Mouse (Mus musculus) right cerebral cortex, postnatal 4 days (tissue): Measurements from ENCODE around the gene Rai14.

Experiments
- DNase-seq: peaks from one replicate; pipeline ENCODE4 v3.0.0-alpha.2; 2022

Rai14 gene

DNA sequence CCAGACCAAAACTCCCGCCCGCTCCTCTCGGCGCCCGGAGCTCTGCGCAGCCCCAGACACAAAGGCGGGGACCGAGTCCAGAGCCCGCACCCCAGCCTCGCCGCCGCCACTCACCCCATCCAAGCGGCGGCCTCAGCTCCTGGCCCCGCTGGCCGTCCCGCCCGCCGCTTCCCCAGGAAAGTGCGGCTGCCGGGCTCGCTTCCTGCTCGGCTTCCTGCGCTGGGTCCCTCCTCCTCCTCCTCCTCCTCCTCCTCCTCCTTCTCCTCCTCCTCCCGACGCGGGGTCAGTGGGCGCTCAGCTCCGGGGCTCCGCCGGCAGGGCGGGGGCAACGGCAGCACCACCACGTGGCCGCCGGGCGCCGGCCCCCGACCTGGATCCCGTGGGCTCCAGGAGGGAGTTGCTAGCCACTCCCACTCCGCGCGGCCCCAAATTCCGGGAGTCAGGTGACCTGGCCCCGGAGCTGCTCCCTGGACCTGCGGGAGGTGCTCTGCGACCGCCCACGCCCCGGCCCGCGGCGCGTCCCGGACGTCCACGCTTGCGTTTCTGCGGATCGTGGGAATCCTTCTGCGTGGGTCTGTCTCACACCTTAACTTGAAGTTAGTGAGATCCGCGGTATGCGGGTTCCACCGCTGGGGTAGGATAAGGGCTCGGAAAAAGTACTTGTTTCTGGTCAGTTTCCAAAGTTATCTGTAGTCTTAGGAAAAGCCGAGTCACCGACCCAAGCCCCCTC lies at the start of gene Rai14:
Gene Rai14 (minus strand): TSS at position 216 of the 730 bp plus-strand sequence.
- peak; percentile 47 for DNase-seq

DNA sequence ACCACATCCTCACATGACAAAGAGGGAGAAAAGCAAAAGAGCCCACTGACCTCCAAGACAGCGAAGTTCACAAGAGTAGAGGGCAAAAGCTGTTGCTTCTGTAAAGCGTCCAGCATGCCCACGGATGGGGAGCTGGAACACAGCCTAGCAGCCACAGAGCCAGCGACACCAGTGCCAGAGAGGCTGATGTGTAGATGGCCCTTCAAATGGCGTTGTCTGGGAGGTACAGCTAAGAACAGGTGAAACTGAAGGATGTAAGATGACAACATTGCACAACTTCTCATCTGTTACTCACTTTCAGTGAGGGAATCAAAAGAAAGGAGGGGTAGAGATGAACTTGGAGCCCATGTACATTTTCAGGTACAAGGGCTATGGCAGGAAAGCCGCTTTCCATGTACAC lies 47.0 kb upstream of the Rai14 start:
- DNase-seq: no peak

DNA sequence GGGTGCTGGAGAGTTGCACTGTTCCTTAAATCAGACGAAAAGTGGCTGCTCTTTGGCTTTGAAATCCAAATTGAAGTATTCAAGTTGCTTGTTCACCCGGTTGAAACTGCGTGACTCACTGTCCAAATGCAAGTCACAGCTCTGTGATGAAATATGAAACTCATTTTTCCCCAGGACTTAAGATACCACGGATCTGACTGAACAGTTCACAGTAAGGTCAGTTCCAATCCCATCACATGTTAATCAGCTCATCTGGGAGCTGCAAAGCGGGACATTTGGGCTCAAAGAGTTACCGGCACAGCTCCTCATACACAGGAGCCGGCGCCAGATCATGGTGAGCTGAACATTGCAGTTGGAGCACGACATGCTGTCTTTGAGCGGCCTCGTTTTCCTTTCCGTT lies 45.6 kb upstream of the Rai14 start:
- DNase-seq: no peak

DNA sequence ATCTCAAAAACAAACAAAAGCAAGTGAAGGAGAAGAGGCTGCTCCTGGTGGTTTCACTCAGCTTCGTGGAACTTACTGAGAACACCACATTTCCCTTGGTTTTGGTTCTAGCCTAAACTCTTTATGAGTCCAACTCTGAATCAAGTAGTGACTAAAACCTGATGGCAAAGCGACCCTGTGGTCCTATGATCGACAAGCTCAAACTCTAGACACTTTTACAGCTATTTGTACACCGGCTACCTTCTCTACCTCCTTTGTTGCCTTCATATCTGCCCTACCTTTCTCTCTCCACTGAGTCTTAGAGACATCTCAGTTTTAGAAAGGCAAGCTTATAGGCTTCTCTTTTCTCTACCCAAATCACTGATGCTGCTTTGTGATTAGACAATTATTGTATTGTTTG lies 45.0 kb upstream of the Rai14 start:
- DNase-seq: no peak

DNA sequence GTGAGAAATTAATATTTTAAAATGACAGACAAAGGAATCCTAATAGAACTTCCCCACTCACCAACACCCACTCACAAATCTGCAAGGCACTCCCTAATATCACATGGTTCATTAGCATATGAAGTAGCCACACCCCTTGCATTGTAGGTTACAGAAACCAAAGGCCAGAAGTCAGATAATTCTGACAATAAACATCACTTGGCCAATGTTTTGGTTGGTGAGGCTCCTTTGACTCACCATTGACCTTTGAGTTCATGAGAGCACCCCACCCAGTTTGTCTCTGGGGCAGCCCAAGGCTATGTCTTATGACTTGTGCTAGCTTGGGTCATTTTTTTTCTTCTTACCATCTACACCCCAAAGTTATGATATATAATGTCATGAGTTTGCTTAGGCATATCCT lies 44.4 kb upstream of the Rai14 start:
- no peak for DNase-seq

DNA sequence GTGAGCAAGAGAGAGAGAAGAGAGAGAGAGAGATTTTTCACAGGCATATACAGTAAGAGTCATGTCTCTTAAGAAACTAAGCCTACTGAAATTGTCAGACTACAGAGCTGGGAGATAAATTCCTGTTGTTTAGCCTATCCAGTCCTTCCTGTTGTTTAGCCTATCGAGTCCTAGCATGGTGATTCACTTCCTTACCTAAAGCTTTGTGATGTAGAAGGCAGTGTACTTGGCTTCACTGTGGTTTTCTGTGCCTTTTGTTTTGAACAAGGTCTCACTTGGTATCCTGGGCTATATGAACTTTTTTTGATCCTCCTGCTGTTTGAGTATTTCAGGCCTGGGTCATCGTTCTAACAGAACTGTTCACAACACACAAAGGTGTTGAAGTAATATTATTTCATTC lies 36.7 kb upstream of the Rai14 start:
- no peak for DNase-seq

DNA sequence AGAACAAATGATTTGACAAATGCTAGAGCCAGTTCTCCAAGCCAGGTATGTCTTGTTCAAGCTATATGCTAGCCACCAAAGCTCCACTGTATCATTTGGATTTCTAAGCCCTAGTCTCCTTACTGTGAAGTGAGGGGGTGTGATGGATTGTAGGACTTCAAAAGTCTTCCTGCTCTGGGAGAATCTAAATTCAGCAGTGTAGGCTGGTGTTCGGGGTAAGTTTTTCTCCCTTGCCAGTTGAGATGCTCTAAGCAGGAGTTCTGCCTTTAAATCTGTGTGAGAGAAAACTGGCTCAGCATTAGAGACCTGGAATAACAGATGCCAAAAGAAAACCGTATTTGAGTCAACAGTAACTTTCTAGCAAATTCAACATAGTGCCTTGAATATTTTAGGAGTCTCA lies 35.9 kb upstream of the Rai14 start:
- DNase-seq: no peak

DNA sequence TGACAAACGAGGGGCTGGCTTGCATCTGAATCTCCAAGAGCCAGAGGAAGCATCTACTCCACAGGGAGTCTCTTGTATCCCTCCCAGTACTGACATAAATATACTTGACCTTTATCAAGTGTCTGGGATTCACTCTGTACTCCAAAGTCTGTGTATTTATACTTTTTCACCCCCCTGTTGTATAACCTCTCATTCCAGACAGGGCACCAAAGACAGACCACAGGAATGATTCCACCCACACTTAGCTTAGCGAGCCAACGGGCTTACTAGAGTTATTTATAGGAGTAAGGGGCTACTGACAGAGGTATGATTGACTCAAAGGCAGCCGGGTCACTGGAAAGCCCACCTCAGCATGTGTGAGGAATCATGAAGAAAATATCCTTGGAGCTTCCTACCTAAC lies 35.3 kb upstream of the Rai14 start:
- no peak for DNase-seq

DNA sequence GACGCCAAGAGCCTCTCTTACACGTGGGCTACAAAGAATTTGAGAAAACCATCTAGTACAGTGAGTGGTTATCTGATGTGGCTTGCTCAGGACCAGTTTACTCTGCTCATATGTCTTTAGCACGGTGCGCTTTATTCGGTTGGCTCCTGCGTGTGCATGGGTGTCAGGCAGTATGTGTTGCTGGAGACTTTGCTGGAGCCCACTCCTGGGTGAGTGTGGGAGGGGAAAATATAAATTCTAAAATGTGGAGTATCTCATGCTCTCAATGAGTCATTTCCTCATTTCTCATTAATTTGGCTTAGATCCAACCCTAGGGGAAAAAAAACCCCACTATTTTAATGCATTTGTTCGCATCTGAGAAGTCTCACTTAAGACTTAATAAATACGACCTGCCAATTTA lies 33.2 kb upstream of the Rai14 start:
- no peak for DNase-seq

DNA sequence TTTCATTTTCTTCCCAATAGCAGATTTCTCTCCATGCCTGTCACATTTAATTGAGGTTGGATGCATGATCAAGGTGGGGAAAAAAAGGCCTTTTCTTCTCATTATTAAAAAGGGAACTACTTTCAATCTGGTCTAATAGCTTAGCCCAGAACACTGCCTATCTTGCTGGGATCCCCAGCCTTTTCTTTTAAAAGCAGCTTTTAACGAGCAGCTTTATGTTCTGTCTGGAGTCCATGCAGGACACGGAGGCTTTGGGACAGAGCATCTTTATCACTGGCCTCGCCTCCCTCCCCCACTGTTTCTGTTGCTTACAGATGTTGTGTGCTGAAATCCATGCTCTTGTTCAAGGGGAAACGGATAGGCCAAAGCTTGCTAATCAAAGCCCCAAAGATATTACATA lies 32.8 kb upstream of the Rai14 start:
- no peak for DNase-seq

DNA sequence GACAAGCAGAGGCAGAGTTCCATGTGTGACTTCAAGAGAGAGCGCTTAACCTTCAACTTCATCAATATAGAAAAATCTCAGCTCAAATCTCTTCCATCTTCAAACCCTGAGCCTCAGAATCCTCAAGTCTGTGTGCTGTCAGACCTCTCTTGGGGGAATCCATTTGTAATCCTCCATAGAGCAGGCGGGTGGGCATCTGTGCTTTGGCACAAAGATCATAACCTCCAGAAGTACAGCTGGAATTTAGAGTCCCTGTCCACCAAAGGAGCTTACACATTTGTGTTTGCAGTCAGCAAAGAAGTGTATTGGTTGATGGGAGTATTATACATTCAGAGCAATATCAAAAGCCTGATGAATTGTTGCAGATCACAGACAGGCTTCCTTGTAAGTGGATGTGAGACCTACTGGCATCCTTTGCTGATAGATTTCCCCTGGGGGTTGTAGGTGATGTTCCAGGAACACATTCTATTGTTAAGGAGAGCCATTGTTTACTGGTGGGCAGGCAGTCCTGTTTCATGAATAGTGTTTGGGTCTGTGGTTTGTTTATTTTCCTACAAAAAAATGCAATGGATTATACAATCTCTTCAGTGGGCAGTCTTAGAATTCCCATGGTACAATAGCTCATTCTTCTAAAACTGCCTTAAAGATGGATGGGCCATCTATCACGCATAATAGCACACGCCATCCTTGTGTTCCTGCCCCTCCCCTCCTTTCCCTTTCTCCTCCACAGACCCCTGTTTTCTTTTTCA lies 32.1 kb upstream of the Rai14 start:
- no peak for DNase-seq

DNA sequence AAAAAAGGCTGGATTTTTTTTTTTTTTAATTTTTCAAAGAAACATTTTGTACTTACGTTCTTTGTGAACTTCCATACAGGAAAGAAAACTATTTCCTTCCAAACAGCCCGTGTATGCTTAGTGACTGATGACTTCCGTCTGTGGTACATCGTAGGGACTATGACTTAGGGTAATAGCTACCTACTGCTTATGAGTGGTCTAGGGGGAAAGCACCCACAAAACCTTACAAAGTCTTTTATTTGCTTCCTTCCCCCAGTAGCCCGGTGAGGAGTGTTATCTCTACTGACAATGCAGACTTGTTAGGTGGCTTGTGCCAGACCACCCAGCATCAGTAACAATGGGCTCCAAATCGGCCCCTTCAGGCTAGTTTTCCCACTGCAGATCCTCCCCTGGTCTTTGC lies 28.0 kb upstream of the Rai14 start:
- no peak for DNase-seq

DNA sequence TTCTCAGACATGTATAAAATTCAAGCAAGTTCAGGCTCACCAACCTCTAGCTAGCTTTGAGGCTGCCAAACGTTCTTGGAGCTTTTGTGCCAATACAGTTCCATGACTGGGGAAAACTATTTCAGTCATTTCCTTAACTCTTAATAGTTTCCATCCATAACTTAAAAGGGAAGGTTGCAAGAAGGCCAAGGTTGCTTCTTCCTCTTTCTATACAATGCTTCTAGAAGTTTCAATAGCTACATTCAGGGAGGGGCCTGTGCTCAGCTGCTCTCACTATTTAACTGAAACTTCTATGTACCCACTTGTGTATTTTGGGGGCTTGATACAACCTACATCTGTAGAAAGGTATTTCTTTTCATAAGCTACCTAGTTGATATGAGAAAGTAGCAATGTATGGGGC lies 24.9 kb upstream of the Rai14 start:
- DNase-seq: no peak

DNA sequence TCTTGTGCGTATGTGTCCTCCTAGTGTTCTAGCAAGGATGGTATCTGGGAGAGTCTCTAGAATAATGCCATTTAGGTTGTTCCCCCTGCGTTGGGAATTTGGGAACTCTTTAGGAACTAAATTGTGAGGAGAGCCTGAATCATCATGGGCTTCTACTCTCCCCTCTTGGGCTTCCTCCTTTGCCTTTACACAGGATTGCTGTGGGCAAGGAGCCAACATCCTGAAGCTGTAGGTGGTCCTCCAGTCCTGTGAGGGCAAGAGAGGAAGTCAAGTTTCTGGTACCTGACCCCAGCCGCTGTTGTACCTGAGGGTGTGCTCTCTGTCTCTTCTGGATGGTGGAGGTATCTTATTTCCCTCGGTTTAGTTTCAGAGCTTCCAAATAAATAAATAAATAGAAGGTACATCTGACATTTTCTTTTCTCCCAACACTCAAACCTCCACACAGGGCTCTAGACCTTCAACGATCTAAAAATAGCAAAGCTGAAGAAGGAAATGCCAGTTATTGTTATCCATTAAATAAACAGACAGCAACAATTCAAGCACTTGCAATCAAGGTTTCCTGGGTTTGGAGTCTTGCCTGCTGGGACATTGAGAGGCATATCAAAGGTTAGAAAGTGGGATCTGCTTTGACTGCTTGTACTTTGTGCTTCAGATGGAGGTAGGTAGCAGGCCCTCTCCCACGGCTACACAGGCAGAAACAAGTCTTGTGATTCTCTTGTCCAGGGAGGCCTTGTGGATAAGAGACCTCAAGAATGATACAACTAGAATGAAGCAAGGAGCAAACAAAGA lies 24.1 kb upstream of the Rai14 start:
- DNase-seq: no peak

DNA sequence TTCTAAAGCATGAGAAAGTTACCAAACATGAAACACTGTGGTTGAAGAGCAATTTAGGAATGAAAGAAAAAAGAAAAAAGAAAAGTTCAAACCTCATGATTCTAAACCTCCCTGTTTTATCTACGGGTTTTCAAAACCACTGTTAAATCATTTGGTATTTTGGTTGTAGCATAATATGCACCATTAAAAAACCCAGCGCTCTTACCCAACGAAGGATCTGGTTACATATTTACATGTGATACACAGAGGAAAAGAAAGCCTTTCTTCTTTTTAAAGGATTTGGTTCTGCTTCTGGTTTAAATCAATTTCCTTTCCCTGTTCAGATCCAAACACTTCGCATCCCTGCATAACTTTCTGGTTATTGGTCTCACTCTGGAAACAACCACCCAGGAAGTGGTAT lies 21.5 kb upstream of the Rai14 start:
- no peak for DNase-seq

DNA sequence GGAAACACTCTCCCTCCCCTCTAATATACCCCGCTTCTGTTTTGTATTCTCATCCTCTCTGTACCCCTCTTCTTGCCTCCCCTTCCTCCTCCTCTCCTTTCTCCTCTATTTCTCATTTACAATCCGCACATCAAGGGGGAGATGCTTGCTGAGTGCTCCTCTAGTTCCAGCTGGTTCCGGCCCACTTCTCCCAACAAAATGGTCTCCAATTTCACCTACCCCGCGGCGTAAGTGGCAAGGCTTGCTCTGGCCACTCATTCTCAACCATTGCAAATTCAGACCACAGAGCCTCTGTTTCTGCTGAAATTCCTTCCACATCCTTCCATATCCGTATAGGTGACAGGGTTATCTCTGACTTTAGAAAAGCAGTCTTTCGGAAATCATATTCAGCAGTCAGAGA lies 20.8 kb upstream of the Rai14 start:
- DNase-seq: no peak

DNA sequence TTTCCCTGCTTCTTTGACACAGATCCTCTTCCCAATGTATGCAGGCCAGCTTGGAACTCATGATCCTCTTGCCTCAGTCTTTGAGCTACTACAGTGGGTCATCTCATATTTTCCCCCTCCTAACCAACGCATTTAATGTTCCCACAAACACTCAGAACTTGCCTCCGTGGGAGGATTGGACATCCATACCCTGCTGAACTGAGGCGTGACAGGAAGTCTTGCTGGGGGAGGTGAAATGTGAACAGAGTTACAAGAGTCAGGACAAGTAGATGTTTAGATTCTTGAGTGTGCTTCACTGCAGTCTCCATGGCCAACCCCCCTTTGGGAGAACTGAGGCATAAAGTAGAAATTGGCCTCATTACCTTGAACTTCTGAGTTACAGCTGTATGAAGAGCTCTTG lies 17.0 kb upstream of the Rai14 start:
- DNase-seq: no peak

DNA sequence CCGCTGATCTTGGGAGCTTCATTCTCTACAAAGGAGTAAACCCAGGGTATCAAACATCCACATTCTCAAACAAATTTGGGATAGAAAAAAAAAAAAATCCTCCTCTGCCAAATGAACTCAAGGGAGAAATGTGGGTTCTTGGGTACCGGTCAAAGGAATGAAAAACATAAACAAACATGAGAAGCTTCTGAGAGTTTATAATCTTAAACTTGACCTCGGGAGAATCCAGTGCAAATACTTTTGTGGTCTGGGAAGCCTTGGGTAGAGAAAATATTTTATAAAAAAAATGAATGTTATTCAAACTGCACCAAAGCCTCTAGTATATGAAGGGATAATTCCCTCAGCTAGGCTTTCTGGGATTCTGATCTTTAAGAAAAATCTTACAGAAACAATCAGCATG lies 11.8 kb upstream of the Rai14 start:
- no peak for DNase-seq

DNA sequence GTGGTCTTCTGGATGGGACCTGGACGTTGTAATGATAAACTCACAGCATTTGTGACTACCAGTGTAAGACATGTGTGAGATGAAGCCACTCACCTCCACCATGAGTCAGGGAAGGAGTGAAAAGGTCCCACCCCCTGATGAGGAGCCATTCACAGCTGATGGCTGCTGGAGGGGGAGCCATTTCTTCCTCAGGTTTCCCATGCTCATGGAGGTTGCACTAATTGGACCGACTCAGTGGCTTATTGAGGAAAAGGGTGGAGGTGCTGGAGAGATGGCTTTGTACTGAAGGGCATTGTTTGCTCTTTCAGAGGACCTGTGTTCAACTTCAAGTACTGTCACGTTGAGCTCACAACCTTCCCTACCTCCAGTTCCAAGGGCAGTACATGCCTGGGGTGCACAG lies 10.4 kb upstream of the Rai14 start:
- DNase-seq: no peak

DNA sequence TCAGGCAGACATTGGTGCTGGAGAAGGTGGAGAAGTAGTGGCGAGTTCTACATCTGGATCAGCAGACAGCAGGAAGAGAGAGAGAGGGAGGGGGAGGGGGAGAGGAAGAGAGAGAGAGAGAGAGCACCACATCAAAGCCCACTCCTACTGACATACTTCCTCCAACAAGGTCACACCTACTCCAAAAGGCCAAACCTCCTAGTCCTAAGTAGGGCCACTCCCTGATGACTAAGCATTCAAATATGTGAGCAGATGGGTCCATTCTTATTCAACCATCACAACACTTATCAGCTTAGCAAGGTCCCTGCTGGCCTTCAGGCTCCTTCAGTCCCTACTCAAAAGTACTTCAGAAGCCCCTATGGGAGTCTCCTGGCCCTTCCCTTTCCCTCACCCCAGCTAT lies 9.1 kb upstream of the Rai14 start:
- no peak for DNase-seq

DNA sequence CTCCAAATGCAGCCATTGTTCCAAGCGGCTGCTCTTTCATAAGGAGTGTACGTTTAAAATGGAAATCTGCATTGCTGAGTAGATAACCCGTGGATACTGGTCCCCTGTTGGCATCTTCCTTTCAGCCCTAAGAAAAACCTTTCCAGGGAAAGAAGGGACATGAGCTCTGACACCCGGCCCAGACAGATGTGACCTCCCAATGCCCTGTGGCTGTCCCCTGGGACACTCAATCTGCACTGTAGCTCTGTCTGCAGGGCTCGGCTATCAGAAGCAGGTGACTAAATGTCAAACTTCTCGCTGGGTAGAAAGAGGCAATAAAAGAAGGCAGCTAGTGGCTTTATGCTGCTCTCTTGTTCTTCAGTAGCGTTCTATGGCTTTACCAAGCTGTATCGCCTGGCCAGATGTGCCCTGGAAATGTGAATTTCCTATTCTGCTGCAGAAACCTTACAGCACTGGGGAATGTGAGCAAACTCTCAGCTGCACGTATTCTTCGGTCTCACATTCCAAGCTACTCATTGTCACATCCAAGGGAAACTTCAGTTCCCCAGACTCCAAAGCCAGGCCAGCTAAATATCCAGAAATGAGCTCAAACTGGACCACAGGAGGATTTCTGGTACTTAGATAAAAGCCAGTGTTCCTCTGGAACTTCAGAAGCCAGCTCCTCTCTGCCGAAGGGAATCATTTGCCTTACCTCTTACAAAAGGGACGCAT lies 8.4 kb upstream of the Rai14 start:
- no peak for DNase-seq

DNA sequence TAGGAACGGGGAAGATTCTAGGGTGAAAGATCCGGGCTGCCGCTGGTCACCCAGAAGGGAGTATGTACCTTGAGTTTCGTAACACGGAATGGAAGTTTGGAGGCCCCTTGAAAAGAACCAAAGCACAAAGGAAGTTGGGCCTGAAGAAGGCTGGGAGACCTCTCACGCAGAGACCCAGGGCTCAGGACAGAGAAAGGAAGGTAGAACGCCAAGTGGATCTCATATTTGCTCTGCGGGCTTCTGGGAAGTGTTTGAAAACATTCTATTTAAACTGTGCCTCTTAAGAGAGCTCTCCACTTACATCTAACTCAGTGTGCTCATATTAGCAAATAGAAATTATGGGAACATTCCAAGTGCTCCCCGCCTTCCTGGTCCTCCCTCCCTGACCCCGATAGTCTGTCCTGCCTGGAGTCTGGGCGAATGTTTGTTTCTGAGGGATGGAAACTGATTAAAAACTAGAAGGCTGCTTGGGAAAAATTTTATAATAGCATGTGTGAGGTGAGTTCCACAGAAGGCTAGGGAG lies 6.9 kb upstream of the Rai14 start:
- no peak for DNase-seq

DNA sequence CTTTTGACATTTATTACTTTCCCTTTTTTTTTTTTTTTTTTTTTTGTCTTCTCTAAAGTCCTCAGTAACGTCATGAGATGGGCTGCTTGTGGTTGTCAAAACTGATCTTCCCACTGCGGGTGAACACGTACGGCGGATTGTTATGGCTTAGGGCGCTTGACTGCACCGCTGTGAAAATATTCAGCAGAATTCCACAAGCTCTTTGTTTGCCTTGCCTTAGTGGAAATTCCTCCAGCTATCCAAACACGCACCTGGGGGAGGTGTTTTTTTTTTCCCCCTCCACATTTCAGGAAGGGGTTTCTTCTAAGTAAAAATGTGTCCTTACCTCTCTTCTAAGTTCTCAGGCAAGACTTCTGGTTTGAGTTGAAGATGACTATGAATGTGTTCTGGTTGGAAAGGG lies 6.2 kb upstream of the Rai14 start:
- DNase-seq: no peak
